ENCODE assay signal across 27 mouse cellular contexts in the genomic region with DNA sequence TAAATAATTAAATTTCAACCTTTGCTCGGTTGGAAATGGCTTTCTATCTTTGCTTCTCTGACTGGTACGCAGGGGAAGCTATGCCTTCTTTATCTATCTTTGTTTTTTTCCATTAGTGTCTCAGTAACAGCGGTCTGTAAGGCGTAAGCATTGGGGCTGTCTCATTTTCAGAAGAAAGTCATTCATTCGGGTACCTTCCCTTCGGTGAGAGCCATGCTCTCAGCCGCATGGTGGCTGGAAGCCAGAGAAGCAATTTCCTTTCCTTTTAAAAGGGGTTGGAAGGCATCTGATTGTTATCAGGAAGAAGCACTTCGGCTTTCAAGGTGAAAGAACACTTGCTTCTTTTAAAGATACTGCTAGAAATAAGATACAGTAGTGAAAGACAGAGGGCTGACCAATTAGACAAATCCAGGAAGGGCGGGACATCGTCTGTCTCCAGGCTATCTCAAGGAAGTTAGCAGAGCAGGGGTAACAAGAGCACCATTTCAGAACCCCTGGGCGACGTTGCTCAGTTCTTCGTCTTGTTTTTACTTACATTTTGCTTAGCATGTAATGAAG. TPM values are rescaled to one million over a fixed set of nuclear protein-coding genes. Genes with fewer than 3 reads are reported as not detected.
DNase-seq lines count a peak whose midpoint lies in the region; ATAC-seq and TF ChIP-seq lines count a peak whose summit lies in the region.
"Had no signal": no experiment of that assay in that cellular context is flagged by ENCODE, and none has a peak within 500 bp of the region (broad histone marks: within the 10 kb centered on the region; RNA-seq: fewer than 3 reads in every experiment).

No protein-coding gene starts in this region.

- no peak for TF ChIP-seq CTCF in midbrain, postnatal 0 days (IDR thresholded peaks at IDR 0.05)
- no peak for TF ChIP-seq CTCF in intestine, postnatal 0 days (IDR thresholded peaks at IDR 0.05; ENCODE audit: low read depth)

- H3K27me3 ChIP-seq in kidney, embryonic 15.5 days, result no peaks in the 10 kb centered on the region
- no peaks in the 10 kb centered on the region for H3K27me3 ChIP-seq in midbrain, postnatal 0 days (ENCODE audit: insufficient read depth, low read length)
- no peaks in the 10 kb centered on the region for H3K27me3 ChIP-seq in midbrain, embryonic 10.5 days (ENCODE audit: low read depth, poor library complexity, severe bottlenecking)
- H3K27me3 ChIP-seq in intestine, postnatal 0 days (replicated peaks; ENCODE audit: control insufficient read depth, insufficient read depth, low read length), result no peaks in the 10 kb centered on the region
- H3K27me3 ChIP-seq: CH12.LX; embryonic facial prominence, embryonic 12.5 days; forebrain, embryonic 13.5 days; limb, embryonic 13.5 days; liver, embryonic 13.5 days; megakaryocyte, embryonic 14.5 days had no signal

- H3K4me3 ChIP-seq in kidney, embryonic 15.5 days (replicated peaks), result no peak overlapping the region
- H3K4me3 ChIP-seq in midbrain, postnatal 0 days (ENCODE audit: low read depth, low read length), result no peak overlapping the region
- H3K4me3 ChIP-seq in midbrain, embryonic 10.5 days, result no peak overlapping the region
- no peak overlapping the region for H3K4me3 ChIP-seq in intestine, postnatal 0 days (ENCODE audit: low read depth, low read length)
- H3K4me3 ChIP-seq: embryonic facial prominence, embryonic 12.5 days; erythroblast, embryonic 14.5 days; forebrain, embryonic 13.5 days; limb, embryonic 13.5 days; liver, embryonic 13.5 days; megakaryocyte, embryonic 14.5 days had no signal

- no peak overlapping the region; the same call in 1 of the 2 replicates for H3K4me2 ChIP-seq in kidney, embryonic 15.5 days
- no peak overlapping the region for H3K4me2 ChIP-seq in midbrain, postnatal 0 days (ENCODE audit: low read depth, low read length, poor library complexity, severe bottlenecking)
- no peak overlapping the region for H3K4me2 ChIP-seq in intestine, postnatal 0 days (replicated peaks; ENCODE audit: low read depth)
- H3K4me2 ChIP-seq: embryonic facial prominence, embryonic 12.5 days; forebrain, embryonic 13.5 days; limb, embryonic 13.5 days; liver, embryonic 13.5 days had no signal

- no peaks in the 10 kb centered on the region for H3K9me3 ChIP-seq in kidney, embryonic 15.5 days (replicated peaks)
- no peaks in the 10 kb centered on the region for H3K9me3 ChIP-seq in midbrain, postnatal 0 days (ENCODE audit: low read length)
- no peaks in the 10 kb centered on the region for H3K9me3 ChIP-seq in midbrain, embryonic 10.5 days (replicated peaks)
- no peaks in the 10 kb centered on the region for H3K9me3 ChIP-seq in intestine, postnatal 0 days (ENCODE audit: control insufficient read depth)
- H3K9me3 ChIP-seq: embryonic facial prominence, embryonic 12.5 days; forebrain, embryonic 13.5 days; limb, embryonic 13.5 days; liver, embryonic 13.5 days had no signal

- H3K9ac ChIP-seq in kidney, embryonic 15.5 days, result no peak overlapping the region
- no peak overlapping the region for H3K9ac ChIP-seq in midbrain, postnatal 0 days (replicated peaks; ENCODE audit: low read length, poor library complexity, severe bottlenecking)
- H3K9ac ChIP-seq in intestine, postnatal 0 days (ENCODE audit: low read depth, low read length), result no peak overlapping the region
- H3K9ac ChIP-seq: embryonic facial prominence, embryonic 12.5 days; forebrain, embryonic 13.5 days; limb, embryonic 13.5 days; liver, embryonic 13.5 days had no signal

- H3K27ac ChIP-seq in kidney, embryonic 15.5 days, result no peak overlapping the region
- no peak overlapping the region for H3K27ac ChIP-seq in midbrain, postnatal 0 days (ENCODE audit: low read depth, low read length)
- no peak overlapping the region for H3K27ac ChIP-seq in midbrain, embryonic 10.5 days (replicated peaks)
- no peak overlapping the region for H3K27ac ChIP-seq in intestine, postnatal 0 days (ENCODE audit: low read depth, low read length)
- H3K27ac ChIP-seq: embryonic facial prominence, embryonic 12.5 days; forebrain, embryonic 13.5 days; limb, embryonic 13.5 days; liver, embryonic 13.5 days; stomach, postnatal 0 days had no signal

- no peaks in the 10 kb centered on the region for H3K36me3 ChIP-seq in kidney, embryonic 15.5 days
- no peaks in the 10 kb centered on the region for H3K36me3 ChIP-seq in midbrain, postnatal 0 days (ENCODE audit: insufficient read depth, low read length)
- H3K36me3 ChIP-seq in midbrain, embryonic 10.5 days, result no peaks in the 10 kb centered on the region
- H3K36me3 ChIP-seq in intestine, postnatal 0 days (ENCODE audit: control insufficient read depth, insufficient read depth), result no peaks in the 10 kb centered on the region
- H3K36me3 ChIP-seq: embryonic facial prominence, embryonic 12.5 days; limb, embryonic 13.5 days; liver, embryonic 13.5 days had no signal

- peak; percentile 6 for DNase-seq in adrenal gland, postnatal 14 days
- DNase-seq in adrenal gland, postnatal 4 days (ENCODE audit: low spot score in 2 of 2), result no peak
- peak; percentile 3 for DNase-seq in kidney, adult 9 months
- DNase-seq in midbrain, postnatal 0 days (ENCODE audit: low spot score), result peak; percentile 19
- DNase-seq in midbrain, embryonic 10.5 days (ENCODE audit: low spot score), result no peak
- DNase-seq in right cerebral cortex, postnatal 36 days (ENCODE audit: low spot score in 2 of 2), result no peak
- DNase-seq: cerebellum, adult 9-11 months; gastrocnemius, postnatal 25 days; layer of hippocampus, postnatal 36 days; liver, embryonic 13.5 days; retina, postnatal 1 day had no signal

- ATAC-seq in kidney, embryonic 15.5 days (replicated peaks; ENCODE audit: low FRiP score), result no peak
- ATAC-seq in midbrain, postnatal 0 days (ENCODE audit: low FRiP score), result no peak
- ATAC-seq in intestine, postnatal 0 days, result no peak
- ATAC-seq: forebrain, embryonic 13.5 days; inflammation-experienced regulatory T-cells, adult 6 months had no signal

- H3K4me1 ChIP-seq in kidney, embryonic 15.5 days, result peaks cover 4% of the 10 kb centered on the region; the same call in 1 of the 2 replicates
- H3K4me1 ChIP-seq in midbrain, postnatal 0 days (ENCODE audit: insufficient read depth, low read length), result no peaks in the 10 kb centered on the region
- H3K4me1 ChIP-seq in midbrain, embryonic 10.5 days, result no peaks in the 10 kb centered on the region
- H3K4me1 ChIP-seq in intestine, postnatal 0 days (replicated peaks; ENCODE audit: control insufficient read depth, insufficient read depth, low read length), result no peaks in the 10 kb centered on the region
- H3K4me1 ChIP-seq: embryonic facial prominence, embryonic 12.5 days; forebrain, embryonic 13.5 days; limb, embryonic 13.5 days; liver, embryonic 13.5 days; megakaryocyte, embryonic 14.5 days had no signal

- 70% methylated on average over 13 of the region's 13 CpGs for WGBS in kidney, embryonic 15.5 days
- WGBS in midbrain, postnatal 0 days, result 81% methylated on average over 13 of the region's 13 CpGs
- WGBS in midbrain, embryonic 10.5 days, result 91% methylated on average over 13 of the region's 13 CpGs
- 66% methylated on average over 13 of the region's 13 CpGs for WGBS in intestine, postnatal 0 days

RNA-seq across cellular contexts. Expression of a gene that starts 17.4 kb away (rescaled TPM):
- not detected in 2 replicates for total RNA-seq in adrenal gland, postnatal 14 days (2021)
- not detected for total RNA-seq in adrenal gland, postnatal 4 days (2021)
- polyA plus RNA-seq in kidney, embryonic 15.5 days (2015; fragmentation: Nextera tagmentation; extraction: Ambion mirVana), result not detected in 2 replicates
- total RNA-seq in midbrain, postnatal 0 days (2014; rRNA removed), result not detected in 2 replicates
- polyA plus RNA-seq in midbrain, postnatal 0 days (2015; fragmentation: Nextera tagmentation; extraction: Ambion mirVana), result not detected in 2 replicates
- not detected in 2 replicates for polyA plus RNA-seq in midbrain, embryonic 10.5 days (2016; fragmentation: Nextera tagmentation; extraction: Ambion mirVana)
- not detected in 2 replicates for polyA plus RNA-seq in intestine, postnatal 0 days (2015; fragmentation: Nextera tagmentation; extraction: Ambion mirVana)
- total RNA-seq: CH12.LX; gastrocnemius, postnatal 25 days; heart, adult 8-10 months; layer of hippocampus, adult 18-20 months; layer of hippocampus, postnatal 36 days; left cerebral cortex, postnatal 14 days had no signal
- polyA plus RNA-seq: embryonic facial prominence, embryonic 12.5 days; erythroblast, embryonic 14.5 days; forebrain, embryonic 13.5 days; heart, postnatal 0 days; hindbrain, embryonic 11.5 days; inflammation-experienced regulatory T-cells, adult 6 months; limb, embryonic 13.5 days; liver, embryonic 13.5 days; lung, embryonic 16.5 days; stomach, postnatal 0 days had no signal

Comparison
In these comparisons a context has a peak if more than half of its experiments do, and no peak if none do; other contexts are left out.
1. DNase-seq: peak in adrenal gland, postnatal 14 days (single experiment), kidney, adult 9 months (single experiment) and midbrain, postnatal 0 days (single experiment); none in adrenal gland, postnatal 4 days (0 of 2), midbrain, embryonic 10.5 days (single experiment) and right cerebral cortex, postnatal 36 days (0 of 2).